ENCODE assay signal across 11 mouse cellular contexts in the genomic region with DNA sequence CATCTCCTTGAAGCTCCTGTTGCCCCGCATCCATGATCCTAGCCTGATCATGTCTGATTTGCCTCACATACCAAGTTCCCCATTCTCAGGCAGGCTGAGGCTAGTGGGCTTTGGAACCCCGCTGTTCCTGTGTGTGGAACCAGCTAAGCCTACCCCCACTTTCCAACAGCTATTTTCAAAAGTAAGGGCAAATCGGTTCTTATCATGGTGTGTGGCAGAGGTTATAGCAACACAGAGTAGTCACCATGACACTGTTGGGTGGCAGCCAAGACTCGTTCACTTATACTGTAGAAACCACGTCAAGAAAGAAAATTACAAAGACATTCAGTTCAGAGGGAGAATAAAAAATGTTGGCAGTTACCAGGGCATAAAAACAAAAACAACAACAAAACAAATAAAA.
DNase-seq lines count a peak whose midpoint lies in the region; ATAC-seq lines count a peak whose summit lies in the region.
"Had no signal": no experiment of that assay in that cellular context is flagged by ENCODE, and none has a peak within 500 bp of the region (broad histone marks: within the 10 kb centered on the region; RNA-seq: fewer than 3 reads in every experiment).

No protein-coding gene starts in this region.

- no peak for ATAC-seq in midbrain, embryonic 11.5 days (ENCODE audit: low FRiP score)
- no peak for ATAC-seq in midbrain, embryonic 15.5 days (replicated peaks)
- ATAC-seq in heart, embryonic 15.5 days (replicated peaks; ENCODE audit: insufficient number of reproducible peaks, insufficient read depth, low FRiP score, low read depth), result peak; percentile 58; the same call in 1 of the 2 replicates
- ATAC-seq in midbrain, embryonic 16.5 days, result no peak

- H3K4me2 ChIP-seq in midbrain, embryonic 11.5 days, result no peak overlapping the region
- H3K4me2 ChIP-seq in midbrain, embryonic 15.5 days, result no peak overlapping the region
- H3K4me2 ChIP-seq in heart, embryonic 15.5 days, result no peak overlapping the region
- no peak overlapping the region for H3K4me2 ChIP-seq in midbrain, embryonic 16.5 days (ENCODE audit: low read length)

- H3K9ac ChIP-seq in midbrain, embryonic 11.5 days (ENCODE audit: low read length), result no peak overlapping the region
- no peak overlapping the region for H3K9ac ChIP-seq in midbrain, embryonic 15.5 days
- no peak overlapping the region for H3K9ac ChIP-seq in heart, embryonic 15.5 days
- H3K9ac ChIP-seq in midbrain, embryonic 16.5 days (ENCODE audit: low read depth, low read length), result no peak overlapping the region

- H3K27ac ChIP-seq in midbrain, embryonic 11.5 days (ENCODE audit: low read depth, low read length), result no peak overlapping the region
- H3K27ac ChIP-seq in midbrain, embryonic 15.5 days, result no peak overlapping the region
- H3K27ac ChIP-seq in heart, embryonic 15.5 days, result peak overlapping the region; percentile 61
- H3K27ac ChIP-seq in midbrain, embryonic 16.5 days (ENCODE audit: low read length), result peak overlapping the region; percentile 49; the same call in 1 of the 2 replicates

- no peaks in the 10 kb centered on the region for H3K9me3 ChIP-seq in midbrain, embryonic 11.5 days (ENCODE audit: control insufficient read depth, low read length)
- no peaks in the 10 kb centered on the region for H3K9me3 ChIP-seq in midbrain, embryonic 15.5 days
- H3K9me3 ChIP-seq in heart, embryonic 15.5 days (replicated peaks), result no peaks in the 10 kb centered on the region
- no peaks in the 10 kb centered on the region for H3K9me3 ChIP-seq in midbrain, embryonic 16.5 days (replicated peaks; ENCODE audit: control insufficient read depth, low read length, poor library complexity, severe bottlenecking)

- H3K36me3 ChIP-seq in midbrain, embryonic 11.5 days (ENCODE audit: control insufficient read depth, insufficient read depth, low read length), result no peaks in the 10 kb centered on the region
- H3K36me3 ChIP-seq in midbrain, embryonic 15.5 days (replicated peaks), result 0 out of 2 replicates have a peak, but pooled peaks cover 3% of the 10 kb centered on the region
- H3K36me3 ChIP-seq in heart, embryonic 15.5 days, result peaks cover 4% of the 10 kb centered on the region; the same call in 1 of the 2 replicates
- H3K36me3 ChIP-seq in midbrain, embryonic 16.5 days (ENCODE audit: control insufficient read depth, insufficient read depth, low read length), result peaks cover 2% of the 10 kb centered on the region; the same call in 1 of the 2 replicates

- peak; percentile 33 to 37 for DNase-seq in cerebellum, postnatal 10 days
- no peak for DNase-seq in cerebellum, adult 9-11 months
- peak; percentile 12 for DNase-seq in midbrain, embryonic 11.5 days (ENCODE audit: low spot score, missing footprints)
- no peak for DNase-seq in urinary bladder, postnatal 14 days (ENCODE audit: low spot score)
- no peak for DNase-seq in cerebellum, adult 8-10 months
- DNase-seq: B cell, adult 2 months; embryo, embryonic 11 days; layer of hippocampus, postnatal 36 days had no signal

- no peaks in the 10 kb centered on the region for H3K4me1 ChIP-seq in midbrain, embryonic 11.5 days (ENCODE audit: control insufficient read depth, insufficient read depth, low read length)
- H3K4me1 ChIP-seq in midbrain, embryonic 15.5 days, result no peaks in the 10 kb centered on the region
- peaks cover 11% of the 10 kb centered on the region for H3K4me1 ChIP-seq in heart, embryonic 15.5 days (replicated peaks)
- H3K4me1 ChIP-seq in midbrain, embryonic 16.5 days (ENCODE audit: control insufficient read depth, insufficient read depth, low read length), result no peaks in the 10 kb centered on the region; the same call in 1 of the 2 replicates

- no peak overlapping the region for H3K4me3 ChIP-seq in midbrain, embryonic 11.5 days (ENCODE audit: low read depth, low read length)
- no peak overlapping the region for H3K4me3 ChIP-seq in midbrain, embryonic 15.5 days
- no peak overlapping the region for H3K4me3 ChIP-seq in heart, embryonic 15.5 days
- no peak overlapping the region for H3K4me3 ChIP-seq in midbrain, embryonic 16.5 days (ENCODE audit: low read depth, low read length)

- 84% methylated on average over 5 of the region's 5 CpGs for WGBS in midbrain, embryonic 11.5 days
- 57% methylated on average over 5 of the region's 5 CpGs for WGBS in midbrain, embryonic 15.5 days
- WGBS in heart, embryonic 15.5 days, result 36% methylated on average over 5 of the region's 5 CpGs
- WGBS in midbrain, embryonic 16.5 days, result 48% methylated on average over 5 of the region's 5 CpGs

- no peaks in the 10 kb centered on the region for H3K27me3 ChIP-seq in midbrain, embryonic 11.5 days (ENCODE audit: control insufficient read depth, insufficient read depth, low read length)
- H3K27me3 ChIP-seq in midbrain, embryonic 15.5 days (replicated peaks), result no peaks in the 10 kb centered on the region
- no peaks in the 10 kb centered on the region for H3K27me3 ChIP-seq in heart, embryonic 15.5 days
- H3K27me3 ChIP-seq in midbrain, embryonic 16.5 days (ENCODE audit: control insufficient read depth, insufficient read depth, low read depth, low read length), result no peaks in the 10 kb centered on the region

Comparison
In these comparisons a context has a peak if more than half of its experiments do, and no peak if none do; other contexts are left out.
1. DNase-seq: peak in cerebellum, postnatal 10 days (2 of 2) and midbrain, embryonic 11.5 days (single experiment); none in cerebellum, adult 9-11 months (single experiment), urinary bladder, postnatal 14 days (single experiment) and cerebellum, adult 8-10 months (single experiment).
2. H3K27ac ChIP-seq: peak in heart, embryonic 15.5 days (single experiment) and midbrain, embryonic 16.5 days (single experiment); none in midbrain, embryonic 11.5 days (single experiment) and midbrain, embryonic 15.5 days (single experiment).